Mouse (Mus musculus) lung, postnatal 0 days (tissue): ENCODE results near the gene 1700015F17Rik.

Source experiments
- CTCF ChIP-seq: IDR thresholded peaks from 2 replicates; pipeline ENCODE4 v1.5.1; 2016; ENCODE audit warnings: antibody characterized with exemption, mild to moderate bottlenecking
- EP300 ChIP-seq: IDR thresholded peaks from 2 replicates; pipeline ENCODE4 v1.6.1; 2016; ENCODE audit warnings: antibody characterized with exemption, mild to moderate bottlenecking, control low read depth

DNA sequence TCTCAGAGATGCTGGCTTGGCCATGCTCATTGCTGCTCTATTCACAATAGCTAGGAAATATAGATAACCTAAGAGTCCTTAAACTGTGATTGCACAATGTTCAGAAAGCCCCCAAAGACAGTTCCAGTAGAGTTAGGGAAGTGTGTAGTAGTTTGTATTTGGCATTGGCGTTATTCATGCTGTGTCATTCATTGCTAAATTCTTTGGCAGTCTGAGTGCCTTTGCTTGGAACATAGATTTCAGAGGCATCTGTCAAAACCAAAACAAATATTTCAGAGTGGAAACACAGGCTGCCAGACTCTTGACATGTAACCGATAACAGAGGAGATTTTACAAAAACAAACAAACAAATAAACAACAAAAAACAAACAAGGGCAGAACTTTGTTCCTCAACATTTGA, 22.6 kb upstream of the 1700015F17Rik start:
- no peak for TF ChIP-seq CTCF
- TF ChIP-seq EP300, result no peak
